Mouse (Mus musculus): ENCODE measurements at regions not wholly inside any gene's neighbourhood (a gene's known extent, or its start where the extent isn't known, plus 50 kb on each side); places are given as distances from the start of the nearest gene placed in this dataset.

GRCm38 (mm10) chr1:193447647-193448046 is 77.5 kb upstream of the Camk1g start:
- TF ChIP-seq CTCF (IDR thresholded peaks at IDR 0.05; ENCODE audit: extremely low read depth, insufficient read depth, insufficient read length, insufficient replicate concordance) (no peak), POLR2A (IDR thresholded peaks at IDR 0.05; ENCODE audit: low read depth, low read length) (no peak)
